Mouse (Mus musculus) G1E (cell line): ENCODE results near the gene Ftl1. TPM values are rescaled to one million over a fixed set of nuclear protein-coding genes. Genes with fewer than 3 reads are reported as not detected.

Experiments used
- ATAC-seq: 2 replicates; pipeline ENCODE4 v1.8.0; 2016; ENCODE audit warnings: mild to moderate bottlenecking; ENCODE audit not compliant: insufficient number of reproducible peaks, poor library complexity, low FRiP score, severe bottlenecking; ENCODE audit errors: extremely low read depth
- DNase-seq: peaks from one replicate; pipeline ENCODE4 v3.0.0; 2012; ENCODE audit warnings: low spot score
- H3K27me3 ChIP-seq: 2 replicates; pipeline ENCODE4 v1.6.1; 2012; ENCODE audit warnings: mild to moderate bottlenecking, low read length, inconsistent platforms; ENCODE audit not compliant: insufficient read depth
- H3K36me3 ChIP-seq: replicated peaks from 2 replicates; pipeline ENCODE3; 2012; ENCODE audit warnings: mild to moderate bottlenecking, inconsistent platforms
- H3K4me1 ChIP-seq: 2 replicates; pipeline ENCODE4 v1.6.1; 2012; ENCODE audit warnings: low read depth, low read length, inconsistent platforms, mixed read lengths; ENCODE audit not compliant: insufficient read depth
- H3K4me3 ChIP-seq: 2 replicates; pipeline ENCODE4 v1.5.1; 2012; ENCODE audit warnings: low read depth, mild to moderate bottlenecking, inconsistent platforms, low read length, moderate library complexity, mixed read lengths
- H3K9me3 ChIP-seq: replicated peaks from 2 replicates; pipeline ENCODE4 v1.6.1; 2012; ENCODE audit warnings: inconsistent platforms
- CTCF ChIP-seq: IDR thresholded peaks from 2 replicates; pipeline ENCODE4 v1.5.1; 2012; ENCODE audit warnings: low read depth, low read length, inconsistent platforms, mixed read lengths
- GATA1 ChIP-seq: IDR thresholded peaks from 2 replicates; pipeline ENCODE4 v1.6.1; 2012; ENCODE audit warnings: borderline replicate concordance, low read length, inconsistent platforms, mixed read lengths
- GATA2 ChIP-seq: IDR thresholded peaks from 2 replicates; pipeline ENCODE4 v1.6.1; 2012; ENCODE audit warnings: low read depth, low read length, inconsistent platforms, borderline replicate concordance
- POLR2AphosphoS5 ChIP-seq: IDR thresholded peaks from 2 replicates; pipeline ENCODE4 v1.6.1; 2012; ENCODE audit warnings: low read depth, low read length, inconsistent platforms; ENCODE audit not compliant: insufficient replicate concordance
- TAL1 ChIP-seq: conservative IDR thresholded peaks from 2 replicates; pipeline ENCODE4 v1.6.1; 2012; ENCODE audit warnings: low read depth, low read length, inconsistent platforms, mixed read lengths
- polyA plus RNA-seq: library from polyadenylated mRNA; stranded (reverse); fragments of >175 nt; gene quantifications from 2 replicates; pipeline ENCODE4 v1.2.3, GENCODE M21; 2012
- total RNA-seq, 2 experiments: library from RNA; stranded (forward) in 1 of 2; stranded (reverse) in 1 of 2; fragments of 200-1000 nt in 1 of 2; fragments of >200 nt in 1 of 2; fragmentation: Nextera tagmentation in 1 of 2; gene quantifications; 2 replicates each; pipeline ENCODE4 v1.2.3; 2014 to 2017

Gene Ftl1
- total and polyA plus RNA-seq, 3 experiments = 3,214 to 6,399 (median 4,307) TPM

DNA sequence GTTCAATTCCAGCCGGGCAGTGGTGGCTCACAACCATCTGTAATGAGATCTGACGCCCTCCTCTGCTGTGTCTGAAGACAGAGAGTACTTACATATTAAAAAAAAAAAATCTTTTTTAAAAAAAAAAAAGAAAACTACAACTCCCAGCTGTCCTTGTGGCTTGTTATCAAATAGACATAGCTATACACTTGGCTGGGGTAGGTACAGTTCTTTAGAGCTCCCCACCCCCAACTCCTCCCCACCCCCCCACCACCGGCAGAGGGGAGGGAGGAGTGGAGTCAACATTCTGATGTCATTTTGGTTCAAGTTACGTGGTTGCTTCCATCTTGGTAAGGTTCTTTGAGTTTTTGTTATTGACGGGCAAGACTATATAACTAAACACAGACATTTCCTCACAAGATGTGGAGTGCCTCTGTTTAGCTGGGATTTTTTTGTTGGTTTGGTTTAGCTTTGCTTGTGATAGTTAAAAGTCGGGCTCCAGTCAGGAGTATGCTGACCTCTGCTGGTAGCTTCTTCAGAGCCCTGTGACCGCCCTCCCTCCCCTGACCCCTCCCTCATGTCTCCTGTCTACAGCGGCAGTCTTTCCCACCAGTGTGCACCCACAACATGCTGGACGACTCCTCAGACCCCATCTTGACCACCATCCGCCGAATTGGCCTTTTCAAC, 12.2 kb downstream of the Ftl1 start:
- peaks cover 50% of the 10 kb centered on the region for H3K4me1 ChIP-seq
- H3K27me3 ChIP-seq = no peaks in the 10 kb centered on the region
- H3K4me3 ChIP-seq = peak overlapping the region; percentile 43; the same call in 1 of the 2 replicates
- DNase-seq = no peak
- H3K9me3 ChIP-seq = no peaks in the 10 kb centered on the region
- peaks cover 84% of the 10 kb centered on the region for H3K36me3 ChIP-seq
- no peak for ATAC-seq
- no peak for TF ChIP-seq TAL1

- peaks cover 82% of the 10 kb centered on the region for H3K36me3 ChIP-seq
- H3K27me3 ChIP-seq = no peaks in the 10 kb centered on the region
- H3K4me1 ChIP-seq = peaks cover 46% of the 10 kb centered on the region
- no peak overlapping the region for H3K4me3 ChIP-seq
- no peaks in the 10 kb centered on the region for H3K9me3 ChIP-seq
- ATAC-seq = no peak
- no peak for DNase-seq
- no peak for TF ChIP-seq CTCF
Observed at GRCm38 (mm10) chr7:45446589-45446988, 13.1 kb downstream of the Ftl1 start.

GRCm38 (mm10) chr7:45443526-45444420, 15.9 kb downstream of the Ftl1 start:
- ATAC-seq (peak; percentile 78), DNase-seq (no peak)
- Histone ChIP-seq H3K4me1 (peaks cover 39% of the 10 kb centered on the region), H3K27me3 (no peaks in the 10 kb centered on the region), H3K9me3 (no peaks in the 10 kb centered on the region), H3K4me3 (no peak overlapping the region), H3K36me3 (peaks cover 89% of the 10 kb centered on the region)
- TF ChIP-seq POLR2AphosphoS5 (no peak), TAL1 (peak; percentile 66; the same call in 1 of the 2 replicates)

DNA sequence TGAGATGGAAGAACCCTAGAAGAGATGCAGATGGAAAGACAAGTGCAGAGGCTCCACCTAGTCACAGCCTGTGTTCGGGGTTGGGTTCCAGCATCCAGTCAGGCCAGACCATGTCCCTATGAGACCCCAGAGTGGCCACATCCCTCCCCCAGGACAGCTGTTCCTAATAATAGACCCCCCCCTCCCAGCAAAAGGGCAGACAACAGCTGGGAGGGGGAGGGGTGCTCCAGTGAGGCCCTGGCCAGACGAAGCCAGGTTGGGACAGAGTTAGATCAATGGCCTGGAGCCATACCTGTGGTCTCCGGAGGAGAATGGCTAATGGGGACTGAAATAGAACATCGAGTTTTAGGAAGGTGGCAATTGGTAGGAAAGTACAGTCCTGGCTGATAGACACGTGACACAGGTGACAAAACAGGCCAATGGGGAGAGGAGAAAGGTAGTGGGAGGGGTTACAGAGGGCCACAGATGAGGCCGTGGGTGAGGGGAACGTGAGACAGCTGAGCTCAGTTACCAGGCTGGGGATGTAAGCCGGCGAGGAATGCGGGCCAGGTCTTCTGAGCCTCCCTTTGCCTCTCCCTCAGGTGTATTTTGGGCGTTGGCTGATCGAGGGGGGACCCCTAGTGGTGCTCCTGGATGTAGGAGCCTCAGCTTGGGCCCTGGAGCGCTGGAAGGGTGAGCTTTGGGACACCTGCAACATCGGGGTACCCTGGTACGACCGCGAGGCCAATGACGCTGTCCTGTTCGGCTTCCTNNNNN, 22.0 kb downstream of the Ftl1 start, which contains the start of gene Ruvbl2:
Ruvbl2 (minus strand) TSS at position 576 of the 756 bp plus-strand sequence.
- no peak for TF ChIP-seq GATA1
- no peak for TF ChIP-seq CTCF
- TF ChIP-seq TAL1 = no peak
- no peak for TF ChIP-seq GATA2
- no peak for TF ChIP-seq POLR2AphosphoS5
- H3K4me1 ChIP-seq = peaks cover 46% of the 10 kb centered on the region
- H3K4me3 ChIP-seq = no peak within 1 kb of the TSS
- H3K36me3 ChIP-seq = peaks cover 71% of the 10 kb centered on the region
- H3K9me3 ChIP-seq = no peaks in the 10 kb centered on the region
- ATAC-seq = no peak
- DNase-seq = no peak
- no peaks in the 10 kb centered on the region for H3K27me3 ChIP-seq

DNA sequence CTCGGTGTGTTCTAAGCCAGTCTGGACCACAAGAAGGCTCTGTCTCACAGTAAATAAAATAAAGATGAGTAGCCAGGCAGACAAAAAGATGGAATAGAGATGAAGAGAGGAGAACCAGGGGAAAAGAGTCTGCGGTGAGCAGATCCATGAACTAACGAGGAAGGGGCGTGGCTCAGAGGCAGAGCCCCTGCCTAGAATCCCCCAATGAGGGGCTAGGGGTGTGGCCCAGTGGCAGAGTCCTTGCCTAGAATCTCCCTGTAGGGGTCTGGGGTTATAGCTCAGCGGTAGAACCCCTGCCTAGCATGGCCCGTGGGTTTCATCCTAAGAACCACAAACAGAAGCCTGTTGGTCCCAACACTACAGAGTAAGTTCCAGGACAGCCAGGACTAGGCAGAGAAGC, 22.6 kb downstream of the Ftl1 start:
- Histone ChIP-seq H3K36me3 (peaks cover 72% of the 10 kb centered on the region), H3K4me1 (peaks cover 53% of the 10 kb centered on the region)

DNA sequence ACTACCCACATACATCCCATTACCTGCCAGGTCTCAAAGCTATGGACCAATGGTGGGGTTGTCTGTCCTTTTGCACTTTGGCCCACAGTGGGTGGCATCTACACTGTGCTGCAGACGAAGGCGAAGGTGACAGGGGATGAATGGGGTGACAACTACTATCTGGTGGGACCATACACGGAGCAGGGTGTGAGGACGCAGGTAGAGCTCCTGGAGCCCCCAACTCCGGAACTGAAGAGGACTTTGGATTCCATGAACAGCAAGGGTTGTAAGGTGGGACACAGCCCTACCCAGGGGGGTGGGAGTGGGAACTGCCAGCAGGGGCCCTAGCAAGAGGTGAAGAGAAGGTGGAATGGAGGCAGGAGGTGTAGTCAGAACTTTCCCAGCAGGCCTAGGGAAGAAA, 23.2 kb downstream of the Ftl1 start:
- peaks cover 72% of the 10 kb centered on the region for H3K36me3 ChIP-seq
- no peaks in the 10 kb centered on the region for H3K27me3 ChIP-seq
- no peaks in the 10 kb centered on the region for H3K9me3 ChIP-seq
- peaks cover 59% of the 10 kb centered on the region for H3K4me1 ChIP-seq
- TF ChIP-seq POLR2AphosphoS5 (no peak), CTCF (no peak), TAL1 (no peak), GATA1 (no peak), GATA2 (no peak)
- DNase-seq (no peak), ATAC-seq (no peak)
- H3K4me3 ChIP-seq = no peak overlapping the region

More for the DNA sequence above, 22.6 kb downstream of the Ftl1 start:
- ATAC-seq (no peak), DNase-seq (no peak)
- no peak overlapping the region for H3K4me3 ChIP-seq
- H3K27me3 ChIP-seq = no peaks in the 10 kb centered on the region
- H3K9me3 ChIP-seq = no peaks in the 10 kb centered on the region
- TF ChIP-seq GATA1 (no peak), POLR2AphosphoS5 (no peak), GATA2 (no peak), CTCF (no peak), TAL1 (no peak)
